ENCODE assay signal across 28 mouse cellular contexts in the genomic region with DNA sequence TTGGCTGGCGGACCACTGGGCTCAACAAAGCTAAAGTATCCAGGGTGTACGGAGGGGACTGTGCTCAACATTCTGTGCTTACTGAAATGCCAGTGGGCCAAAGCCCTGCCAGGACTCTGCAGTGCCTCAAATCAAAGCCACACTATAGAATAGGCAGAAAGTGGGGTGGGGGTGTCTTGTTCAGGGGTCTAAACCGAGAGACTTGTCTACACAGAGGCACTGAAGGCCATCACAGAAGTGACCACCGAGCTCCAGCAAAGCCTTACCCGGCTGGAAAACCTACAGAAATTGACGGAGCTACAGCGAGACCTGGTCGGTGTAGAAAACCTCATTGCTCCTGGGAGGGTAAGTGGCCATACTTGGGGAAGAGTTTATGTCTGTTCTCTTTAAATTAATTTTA.
"Had no signal": no experiment of that assay in that cellular context is flagged by ENCODE, and none has a peak within 500 bp of the region (broad histone marks: within the 10 kb centered on the region; RNA-seq: fewer than 3 reads in every experiment).

No protein-coding gene starts in this region.

- DNase-seq: cerebellum, adult 2 months; cerebellum, adult 8-10 months; cerebellum, adult 9-10 months; cerebellum, adult 9-11 months; cerebellum, postnatal 10 days; cerebellum, postnatal 14 days; cerebellum, postnatal 25 days; cerebellum, postnatal 36 days; embryo, embryonic 11 days; forebrain, postnatal 0 days; gastrocnemius, adult 2 months; gastrocnemius, postnatal 10 days; gastrocnemius, postnatal 14 days; gastrocnemius, postnatal 25 days; gastrocnemius, postnatal 36 days; heart, adult 18-20 months; heart, adult 2 months had no signal

- H3K27ac ChIP-seq: embryonic facial prominence, embryonic 10.5 days; embryonic facial prominence, embryonic 12.5 days; embryonic facial prominence, embryonic 13.5 days; embryonic facial prominence, embryonic 15.5 days; forebrain, embryonic 10.5 days; forebrain, embryonic 12.5 days; forebrain, embryonic 13.5 days; forebrain, embryonic 15.5 days; gastrocnemius, adult 2 months; heart, adult 2 months had no signal

- ATAC-seq: forebrain, embryonic 13.5 days; forebrain, embryonic 14.5 days; forebrain, embryonic 15.5 days; forebrain, embryonic 16.5 days; forebrain, postnatal 0 days had no signal

- H3K9ac ChIP-seq: embryonic facial prominence, embryonic 12.5 days; embryonic facial prominence, embryonic 13.5 days; embryonic facial prominence, embryonic 15.5 days; forebrain, embryonic 12.5 days; forebrain, embryonic 13.5 days; forebrain, embryonic 15.5 days; forebrain, postnatal 0 days had no signal

- H3K4me1 ChIP-seq: embryonic facial prominence, embryonic 10.5 days; embryonic facial prominence, embryonic 12.5 days; embryonic facial prominence, embryonic 13.5 days; embryonic facial prominence, embryonic 15.5 days; forebrain, embryonic 12.5 days; forebrain, embryonic 13.5 days; forebrain, embryonic 15.5 days had no signal

- H3K36me3 ChIP-seq: embryonic facial prominence, embryonic 10.5 days; embryonic facial prominence, embryonic 12.5 days; forebrain, embryonic 10.5 days; forebrain, embryonic 12.5 days; forebrain, embryonic 15.5 days had no signal

- H3K9me3 ChIP-seq: embryonic facial prominence, embryonic 10.5 days; embryonic facial prominence, embryonic 12.5 days; embryonic facial prominence, embryonic 15.5 days; forebrain, embryonic 12.5 days; forebrain, embryonic 13.5 days; forebrain, embryonic 15.5 days had no signal

- H3K4me2 ChIP-seq: embryonic facial prominence, embryonic 12.5 days; embryonic facial prominence, embryonic 13.5 days; embryonic facial prominence, embryonic 15.5 days; forebrain, embryonic 12.5 days; forebrain, embryonic 13.5 days; forebrain, embryonic 15.5 days had no signal

- H3K27me3 ChIP-seq: embryonic facial prominence, embryonic 12.5 days; embryonic facial prominence, embryonic 13.5 days; embryonic facial prominence, embryonic 15.5 days; forebrain, embryonic 12.5 days; forebrain, embryonic 13.5 days; forebrain, embryonic 15.5 days had no signal

- H3K4me3 ChIP-seq: embryonic facial prominence, embryonic 10.5 days; embryonic facial prominence, embryonic 12.5 days; embryonic facial prominence, embryonic 13.5 days; embryonic facial prominence, embryonic 15.5 days; erythroblast, embryonic 14.5 days; forebrain, embryonic 10.5 days; forebrain, embryonic 12.5 days; forebrain, embryonic 13.5 days; forebrain, embryonic 15.5 days; gastrocnemius, adult 2 months; heart, adult 2 months had no signal
